In genomic region chr10:12723269-12723668, GRCm38 (mm10) we compare ENCODE assay signal across 31 mouse cellular contexts.
DNase-seq lines count a peak whose midpoint lies in the region; ATAC-seq and TF ChIP-seq lines count a peak whose summit lies in the region.
"Had no signal": no experiment of that assay in that cellular context is flagged by ENCODE, and none has a peak within 500 bp of the region (broad histone marks: within the 10 kb centered on the region; RNA-seq: fewer than 3 reads in every experiment).

No protein-coding gene starts in this region.

- no peak overlapping the region for H3K9ac ChIP-seq in liver, embryonic 11.5 days (ENCODE audit: low read depth, low read length)
- H3K9ac ChIP-seq in liver, postnatal 0 days (replicated peaks): no peak overlapping the region
- no peak overlapping the region for H3K9ac ChIP-seq in hindbrain, postnatal 0 days (replicated peaks; ENCODE audit: low read length)
- H3K9ac ChIP-seq: embryonic facial prominence, embryonic 15.5 days; forebrain, embryonic 12.5 days; heart, embryonic 15.5 days; hindbrain, embryonic 12.5 days; limb, embryonic 15.5 days; lung, embryonic 14.5 days; neural tube, embryonic 12.5 days had no signal

- DNase-seq in liver, embryonic 11.5 days (ENCODE audit: low spot score): no peak
- no peak for DNase-seq in liver
- DNase-seq in liver, postnatal 0 days: no peak
- DNase-seq in embryo, embryonic 10 days (ENCODE audit: low spot score): no peak
- no peak for DNase-seq in retina, embryonic 14.5 days (ENCODE audit: low spot score)
- no peak for DNase-seq in hindbrain, postnatal 0 days (ENCODE audit: low spot score)
- DNase-seq: cerebellum, adult 11-12 months; cerebellum, postnatal 10 days; gastrocnemius, postnatal 10 days; kidney, postnatal 36 days; lung, embryonic 14.5 days; lung, postnatal 14 days; right cerebral cortex, postnatal 4 days; thymus, adult 18-20 months; thymus, postnatal 4 days had no signal

- H3K36me3 ChIP-seq in liver, embryonic 11.5 days (ENCODE audit: control insufficient read depth, insufficient read depth, low read length): peaks cover 3% of the 10 kb centered on the region; the same call in 1 of the 2 replicates
- H3K36me3 ChIP-seq in liver, postnatal 0 days (replicated peaks; ENCODE audit: insufficient read depth, low read length): peaks cover 11% of the 10 kb centered on the region
- no peaks in the 10 kb centered on the region for H3K36me3 ChIP-seq in hindbrain, postnatal 0 days (ENCODE audit: insufficient read depth, low read length)
- H3K36me3 ChIP-seq: neural tube, embryonic 12.5 days had no signal

- H3K4me2 ChIP-seq in liver, embryonic 11.5 days: no peak overlapping the region
- no peak overlapping the region for H3K4me2 ChIP-seq in liver, postnatal 0 days (ENCODE audit: low read depth, low read length)
- H3K4me2 ChIP-seq in hindbrain, postnatal 0 days (ENCODE audit: low read depth, low read length): no peak overlapping the region
- H3K4me2 ChIP-seq: embryonic facial prominence, embryonic 15.5 days; forebrain, embryonic 12.5 days; heart, embryonic 15.5 days; hindbrain, embryonic 12.5 days; limb, embryonic 15.5 days; lung, embryonic 14.5 days; midbrain, embryonic 11.5 days; neural tube, embryonic 12.5 days had no signal

- no peak overlapping the region for H3K27ac ChIP-seq in liver, embryonic 11.5 days (ENCODE audit: low read depth, low read length)
- no peak overlapping the region for H3K27ac ChIP-seq in liver, postnatal 0 days (ENCODE audit: low read depth)
- H3K27ac ChIP-seq in hindbrain, postnatal 0 days: no peak overlapping the region
- H3K27ac ChIP-seq: embryonic facial prominence, embryonic 10.5 days; embryonic facial prominence, embryonic 15.5 days; heart, embryonic 15.5 days; layer of hippocampus, adult 2 months; limb, embryonic 10.5 days; limb, embryonic 15.5 days; neural tube, embryonic 12.5 days; stomach, postnatal 0 days had no signal

- 49% methylated on average over 3 of the region's 3 CpGs for WGBS in liver, embryonic 11.5 days
- WGBS in liver, postnatal 0 days (ENCODE audit: insufficient replicate concordance): 48% methylated on average over 3 of the region's 3 CpGs
- 55% methylated on average over 3 of the region's 3 CpGs for WGBS in hindbrain, postnatal 0 days

- peak; percentile 79 for TF ChIP-seq EP300 in liver, postnatal 0 days (IDR thresholded peaks at IDR 0.05; ENCODE audit: low read depth)

- H3K4me1 ChIP-seq in liver, embryonic 11.5 days (replicated peaks; ENCODE audit: control insufficient read depth, insufficient read depth, low read length): no peaks in the 10 kb centered on the region; the same call in none of the 2 replicates
- peaks cover 4% of the 10 kb centered on the region; the same call in 1 of the 2 replicates for H3K4me1 ChIP-seq in liver, postnatal 0 days (ENCODE audit: insufficient read depth)
- H3K4me1 ChIP-seq in hindbrain, postnatal 0 days (ENCODE audit: insufficient read depth, low read length): no peaks in the 10 kb centered on the region
- H3K4me1 ChIP-seq: limb, embryonic 10.5 days had no signal

- no peaks in the 10 kb centered on the region for H3K9me3 ChIP-seq in liver, embryonic 11.5 days (ENCODE audit: control insufficient read depth, low read length)
- H3K9me3 ChIP-seq in liver, postnatal 0 days (ENCODE audit: low read length): no peaks in the 10 kb centered on the region
- H3K9me3 ChIP-seq in hindbrain, postnatal 0 days (ENCODE audit: low read length): no peaks in the 10 kb centered on the region
- H3K9me3 ChIP-seq: embryonic facial prominence, embryonic 10.5 days; embryonic facial prominence, embryonic 15.5 days; forebrain, embryonic 12.5 days; heart, embryonic 10.5 days; heart, embryonic 15.5 days; hindbrain, embryonic 12.5 days; limb, embryonic 10.5 days; limb, embryonic 15.5 days; neural tube, embryonic 12.5 days had no signal

- no peaks in the 10 kb centered on the region for H3K27me3 ChIP-seq in liver, embryonic 11.5 days (replicated peaks; ENCODE audit: control insufficient read depth, insufficient read depth, low read length)
- H3K27me3 ChIP-seq in liver, postnatal 0 days (ENCODE audit: insufficient read depth, low read length): no peaks in the 10 kb centered on the region
- no peaks in the 10 kb centered on the region for H3K27me3 ChIP-seq in hindbrain, postnatal 0 days (ENCODE audit: insufficient read depth, low read length)
- H3K27me3 ChIP-seq: embryonic facial prominence, embryonic 15.5 days; forebrain, embryonic 12.5 days; heart, embryonic 15.5 days; hindbrain, embryonic 12.5 days; limb, embryonic 15.5 days; neural tube, embryonic 12.5 days; Patski had no signal

- no peak for TF ChIP-seq CTCF in liver, postnatal 0 days (IDR thresholded peaks at IDR 0.05; ENCODE audit: low read depth)
- no peak for TF ChIP-seq CTCF in hindbrain, postnatal 0 days (IDR thresholded peaks at IDR 0.05; ENCODE audit: low read depth)

- peak; percentile 78 for ATAC-seq in liver, embryonic 11.5 days (replicated peaks; ENCODE audit: low FRiP score)
- 0 out of 2 replicates have a peak, but pooled peaks have one; percentile 29 for ATAC-seq in common myeloid progenitor, adult 5-6 weeks (replicated peaks; ENCODE audit: low read depth, poor library complexity, severe bottlenecking)
- ATAC-seq in liver, postnatal 0 days: no peak
- ATAC-seq in hindbrain, postnatal 0 days: no peak
- ATAC-seq: intestine, embryonic 16.5 days; Patski had no signal

- H3K4me3 ChIP-seq in liver, embryonic 11.5 days (ENCODE audit: low read depth, low read length): no peak overlapping the region
- H3K4me3 ChIP-seq in liver, postnatal 0 days (ENCODE audit: low read depth, low read length): no peak overlapping the region
- no peak overlapping the region for H3K4me3 ChIP-seq in hindbrain, postnatal 0 days (ENCODE audit: low read length)
- H3K4me3 ChIP-seq: embryonic facial prominence, embryonic 10.5 days; embryonic facial prominence, embryonic 15.5 days; forebrain, embryonic 12.5 days; heart, embryonic 10.5 days; heart, embryonic 15.5 days; hindbrain, embryonic 12.5 days; layer of hippocampus, adult 2 months; limb, embryonic 10.5 days; limb, embryonic 15.5 days; myocyte; neural tube, embryonic 12.5 days had no signal

Comparison
In these comparisons a context has a peak if more than half of its experiments do, and no peak if none do; other contexts are left out.
1. ATAC-seq: peak in liver, embryonic 11.5 days (single experiment) and common myeloid progenitor, adult 5-6 weeks (single experiment); none in liver, postnatal 0 days (single experiment) and hindbrain, postnatal 0 days (single experiment).